Mouse (Mus musculus) ES-E14 (cell line): ENCODE data around the gene Pnrc2. TPM values are rescaled to one million over a fixed set of nuclear protein-coding genes. Genes with fewer than 3 reads are reported as not detected.

Experiments
- DNase-seq: peaks from one replicate; pipeline ENCODE4 v3.0.0-alpha.2; 2013; ENCODE audit warnings: low read depth, low spot score
- H3K27ac ChIP-seq: 2 replicates; pipeline ENCODE4 v1.5.1; 2012; ENCODE audit warnings: low read depth, mild to moderate bottlenecking, low read length, moderate library complexity, mixed read lengths; ENCODE audit not compliant: poor library complexity, insufficient read depth, severe bottlenecking
- H3K36me3 ChIP-seq: 2 replicates; pipeline ENCODE4 v1.6.1; 2012; ENCODE audit warnings: mild to moderate bottlenecking, low read length, moderate library complexity, mixed read lengths; ENCODE audit not compliant: control insufficient read depth, poor library complexity, insufficient read depth, severe bottlenecking
- H3K4me1 ChIP-seq, 2 experiments: fragments of 150-350 bp in 1 of 2; sonication (generic) in 1 of 2; 2 replicates each; pipeline ENCODE4 v1.6.1; 2012; ENCODE audit warnings: low read length in 2 of 2, mild to moderate bottlenecking in 1 of 2, mixed read lengths in 1 of 2; ENCODE audit not compliant: control insufficient read depth in 2 of 2, insufficient read depth in 2 of 2, poor library complexity in 1 of 2
- H3K4me3 ChIP-seq, 2 experiments: fragments of 150-350 bp in 1 of 2; sonication (generic) in 1 of 2; 2 replicates each; pipeline ENCODE4 v1.5.1; 2012; ENCODE audit warnings: low read length in 2 of 2, low read depth in 1 of 2, mild to moderate bottlenecking in 1 of 2, mixed read lengths in 1 of 2; ENCODE audit not compliant: insufficient read depth in 1 of 2, poor library complexity in 1 of 2, severe bottlenecking in 1 of 2
- H3K9ac ChIP-seq: 2 replicates; pipeline ENCODE4 v1.6.1; 2012; ENCODE audit warnings: low read depth, mild to moderate bottlenecking, low read length, mixed read lengths; ENCODE audit not compliant: poor library complexity, insufficient read depth, severe bottlenecking
- H3K9me3 ChIP-seq: fragments of 150-350 bp; sonication (generic); 2 replicates; pipeline ENCODE4 v1.6.1; 2012; ENCODE audit warnings: low read depth, mild to moderate bottlenecking, low read length; ENCODE audit not compliant: control insufficient read depth, insufficient read depth
- CHD2 ChIP-seq: IDR thresholded peaks from 2 replicates; pipeline ENCODE4 v1.6.1; 2014; ENCODE audit warnings: mild to moderate bottlenecking, low read depth, low read length, inconsistent platforms
- HCFC1 ChIP-seq: IDR thresholded peaks from 2 replicates; pipeline ENCODE4 v1.6.1; 2012; ENCODE audit warnings: low read length, inconsistent platforms, borderline replicate concordance; ENCODE audit not compliant: insufficient read depth
- MAFK ChIP-seq: IDR thresholded peaks from 2 replicates; pipeline ENCODE4 v1.6.1; 2014; ENCODE audit warnings: mild to moderate bottlenecking, low read depth, low read length, inconsistent platforms; ENCODE audit not compliant: insufficient read depth
- ZC3H11A ChIP-seq: IDR thresholded peaks from 2 replicates; pipeline ENCODE4 v1.6.1; 2012; ENCODE audit warnings: low read depth, mild to moderate bottlenecking, inconsistent platforms, low read length, borderline replicate concordance
- ZNF384 ChIP-seq: IDR thresholded peaks from 2 replicates; pipeline ENCODE4 v1.6.1; 2012; ENCODE audit warnings: low read depth, low read length, inconsistent platforms
- in situ Hi-C, 2 experiments: fragments of 600-800 bp; cut with MboI; formaldehyde crosslinking; loops; one replicate each; pipeline ENCODE4 v1.15.1; 2025; ENCODE audit warnings: low sequenced_read_pairs in 2 of 2, inconsistent platforms in 1 of 2; ENCODE audit not compliant: unreplicated experiment in 2 of 2
- total RNA-seq: library from RNA; depleted of rRNA; stranded (reverse); fragments of 300-350 nt; gene quantifications from 2 replicates; pipeline ENCODE4 v1.2.3, GENCODE M21; 2012

Gene Pnrc2
- total RNA-seq, 1 experiment: 35.4 TPM

GRCm38 (mm10) chr4:135854630-135855029 lies 19.0 kb downstream of the Pnrc2 start:
- Histone ChIP-seq H3K9ac (peak overlapping the region; percentile 97), H3K9me3 (no peaks in the 10 kb centered on the region), H3K4me1 (peaks cover 4 to 6% of the 10 kb centered on the region in 2 experiments; a peak in 3 of 4 replicates), H3K27ac (peak overlapping the region; percentile 97; the same call in 1 of the 2 replicates), H3K36me3 (no peaks in the 10 kb centered on the region; the same call in 1 of the 2 replicates), H3K4me3 (peak overlapping the region; percentile 83 to 88)
- in situ Hi-C loops: no loop called here
- no peak for DNase-seq
- no peak for TF ChIP-seq CHD2
- no peak for TF ChIP-seq HCFC1
- no peak for TF ChIP-seq ZNF384
- no peak for TF ChIP-seq ZC3H11A
- TF ChIP-seq MAFK: no peak

DNA sequence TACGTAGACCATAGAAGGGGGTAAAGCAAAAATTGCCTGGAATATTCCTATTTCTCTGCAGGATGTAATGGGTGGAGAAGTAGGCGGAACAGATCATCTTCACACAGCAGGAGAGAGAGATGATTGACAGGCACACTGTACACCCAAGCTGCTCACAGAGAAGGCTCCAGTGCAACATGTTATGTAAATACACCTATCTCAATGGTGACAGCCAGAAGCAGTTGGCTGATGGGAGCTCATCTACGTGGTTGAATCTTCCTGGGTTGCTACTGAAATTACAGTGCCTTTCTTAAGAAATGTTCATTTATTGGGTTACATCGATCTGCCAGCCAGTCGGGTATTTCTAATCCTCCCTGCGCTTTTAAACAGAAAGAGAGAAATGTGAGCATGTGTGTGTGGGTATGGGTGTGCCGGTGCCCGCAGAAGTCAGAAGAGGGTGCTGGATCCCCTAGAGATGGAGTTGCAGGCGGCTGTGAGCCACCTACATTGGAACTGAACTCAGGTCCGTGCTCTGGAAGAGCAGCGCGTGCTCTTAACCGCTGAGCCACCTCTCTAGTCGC lies 19.6 kb downstream of the Pnrc2 start:
- Histone ChIP-seq H3K9ac (peak overlapping the region; percentile 97; the same call in 1 of the 2 replicates), H3K36me3 (no peaks in the 10 kb centered on the region), H3K27ac (no peak overlapping the region; the same call in 1 of the 2 replicates), H3K4me1 (peaks cover 4 to 6% of the 10 kb centered on the region in 2 experiments; a peak in 3 of 4 replicates), H3K9me3 (no peaks in the 10 kb centered on the region), H3K4me3 (peak overlapping the region; percentile 44 to 88; a peak in 1 of 4 replicates)
- in situ Hi-C loops: no loop called here
- no peak for TF ChIP-seq ZNF384
- no peak for TF ChIP-seq HCFC1
- TF ChIP-seq CHD2: no peak
- TF ChIP-seq MAFK: no peak
- TF ChIP-seq ZC3H11A: no peak
- DNase-seq: no peak

DNA sequence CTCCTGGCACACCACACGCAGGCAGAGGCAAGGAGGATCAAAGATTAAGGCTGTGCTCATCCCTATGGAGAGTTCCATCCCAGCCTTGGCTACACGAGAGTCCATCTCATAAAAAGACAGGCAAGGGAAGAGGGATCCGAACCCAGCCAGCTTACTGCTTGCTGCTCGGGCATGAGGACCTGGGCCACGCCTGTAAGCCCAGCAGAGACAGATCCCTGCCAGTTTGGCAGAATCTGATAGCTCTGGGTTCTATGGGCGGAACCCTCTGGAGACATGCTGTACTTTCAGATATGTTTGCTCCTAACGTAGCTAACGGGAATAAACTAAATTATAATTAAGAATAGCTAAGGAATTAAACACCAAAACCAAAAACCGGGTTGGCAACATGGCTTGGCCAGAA lies 21.7 kb downstream of the Pnrc2 start:
- Histone ChIP-seq H3K4me1 (peaks cover 0 to 4% of the 10 kb centered on the region in 2 experiments; a peak in 1 of 4 replicates), H3K9ac (no peak overlapping the region), H3K27ac (no peak overlapping the region), H3K9me3 (no peaks in the 10 kb centered on the region), H3K36me3 (no peaks in the 10 kb centered on the region), H3K4me3 (no peak overlapping the region)
- TF ChIP-seq MAFK: no peak
- no peak for DNase-seq
- in situ Hi-C loops: no loop called here

- H3K9ac ChIP-seq: no peak overlapping the region
- H3K4me3 ChIP-seq: no peak overlapping the region
- TF ChIP-seq HCFC1: no peak
- TF ChIP-seq MAFK: no peak
- TF ChIP-seq ZC3H11A: no peak
- no peak for TF ChIP-seq CHD2
- no peak for TF ChIP-seq ZNF384
- no peak overlapping the region for H3K27ac ChIP-seq
- DNase-seq: no peak
- H3K36me3 ChIP-seq: no peaks in the 10 kb centered on the region
- H3K9me3 ChIP-seq: no peaks in the 10 kb centered on the region
- H3K4me1 ChIP-seq: peaks cover 0 to 4% of the 10 kb centered on the region in 2 experiments; a peak in 1 of 4 replicates
- in situ Hi-C loops: no loop called here
Observed at GRCm38 (mm10) chr4:135850411-135851095, 23.1 kb downstream of the Pnrc2 start.
